Mouse (Mus musculus) megakaryocyte-erythroid progenitor cell, adult 5 weeks (primary cell): ENCODE data around the gene Ppp1r12b. TPM values are rescaled to one million over a fixed set of nuclear protein-coding genes. Genes with fewer than 3 reads are reported as not detected.

ENCODE experiments used
- polyA plus RNA-seq: library from polyadenylated mRNA; stranded (reverse); fragments of >175 nt; gene quantifications from 2 replicates; pipeline ENCODE4 v1.2.3, GENCODE M21; 2012

Gene Ppp1r12b
- polyA plus RNA-seq = 1.9 and 3.7 TPM in 2 replicates

DNA sequence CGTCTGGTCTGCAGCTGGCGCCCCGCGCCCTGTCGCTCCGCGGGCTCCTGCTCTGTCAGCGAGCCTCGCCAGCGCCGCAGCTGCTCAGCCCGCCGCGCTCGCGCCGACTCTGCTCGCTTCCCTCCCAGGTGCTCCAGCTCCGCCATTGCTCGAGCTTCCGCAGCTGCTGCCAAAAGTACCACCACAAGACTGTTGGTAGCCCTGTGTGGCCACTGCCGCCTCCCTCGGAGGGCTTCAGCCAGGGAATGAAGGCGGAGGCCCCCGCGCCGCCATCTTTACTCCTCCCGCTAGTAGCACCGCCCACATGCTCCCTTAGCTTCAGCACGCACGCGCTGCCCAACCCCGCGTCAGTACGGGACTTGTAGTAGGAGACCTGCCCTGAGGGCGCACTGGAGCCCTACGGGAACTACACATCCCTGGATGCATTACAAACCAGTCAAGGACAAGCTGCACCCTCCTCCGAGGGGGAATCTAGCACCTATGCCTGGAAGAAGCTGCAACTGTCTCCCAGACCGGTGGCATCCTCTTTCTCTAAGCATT lies at the start of gene Ppp1r12b:
TSS of gene Ppp1r12b (minus strand) at position 306 of the 540 bp plus-strand sequence.

DNA sequence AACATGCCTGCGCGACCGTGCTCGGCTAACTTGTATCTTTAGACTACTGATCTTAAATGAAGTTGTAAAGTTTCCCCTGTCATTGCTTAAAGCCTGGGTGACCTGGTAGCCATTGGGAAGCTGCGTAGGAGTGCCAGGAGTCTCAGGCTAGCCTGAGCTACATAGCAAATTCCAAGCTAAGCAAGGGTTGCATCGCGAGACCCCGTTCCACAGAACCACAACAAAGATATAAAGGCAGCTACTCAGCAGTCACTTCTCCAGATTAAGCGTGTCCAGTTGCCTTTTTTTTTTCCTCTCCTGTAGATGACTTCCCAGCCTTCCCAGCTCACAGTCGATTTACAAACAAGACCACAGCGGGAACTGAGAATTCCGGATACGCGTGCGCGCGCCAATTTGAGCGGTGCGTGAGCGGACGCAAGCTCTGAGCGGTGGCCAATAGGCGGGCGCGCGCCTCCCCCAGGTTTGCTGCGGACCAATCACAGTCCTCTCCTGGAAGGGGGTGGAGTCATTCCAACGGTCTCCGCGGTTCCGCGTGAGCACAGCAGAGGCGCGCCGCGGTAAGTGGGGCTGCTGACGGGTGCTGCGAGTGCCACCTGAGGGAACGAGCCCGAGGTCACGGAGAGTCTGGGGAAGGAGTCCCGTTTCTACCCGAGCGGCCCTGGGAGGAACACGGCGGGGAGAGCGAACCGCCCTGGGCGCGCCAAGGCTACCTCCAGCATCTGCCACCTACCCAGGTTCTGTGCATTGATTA lies 6.5 kb upstream of the Ppp1r12b start, which contains the start of gene Ube2t:
TSS of gene Ube2t (plus strand) at position 513 of the 751 bp plus-strand sequence.

Other genes starting within 250 kb of the Ppp1r12b start
- 29.2 and 29.6 TPM in 2 replicates for gene Ube2t, start 6.6 kb upstream of the Ppp1r12b start, polyA plus RNA-seq
- 0.03 TPM in 1 of 2 replicates, not detected in the other for gene Lgr6, start 149.3 kb upstream of the Ppp1r12b start, polyA plus RNA-seq
- 136 and 153 TPM in 2 replicates for gene Ptpn7, start 176.8 kb upstream of the Ppp1r12b start, polyA plus RNA-seq
- gene Arl8a, start 190.9 kb upstream of the Ppp1r12b start, polyA plus RNA-seq = 68.3 and 85.1 TPM in 2 replicates
- not detected in 2 replicates for gene Gpr37l1, start 211.7 kb upstream of the Ppp1r12b start, polyA plus RNA-seq